Mouse (Mus musculus): ENCODE results near the gene Slc25a34.

DNA sequence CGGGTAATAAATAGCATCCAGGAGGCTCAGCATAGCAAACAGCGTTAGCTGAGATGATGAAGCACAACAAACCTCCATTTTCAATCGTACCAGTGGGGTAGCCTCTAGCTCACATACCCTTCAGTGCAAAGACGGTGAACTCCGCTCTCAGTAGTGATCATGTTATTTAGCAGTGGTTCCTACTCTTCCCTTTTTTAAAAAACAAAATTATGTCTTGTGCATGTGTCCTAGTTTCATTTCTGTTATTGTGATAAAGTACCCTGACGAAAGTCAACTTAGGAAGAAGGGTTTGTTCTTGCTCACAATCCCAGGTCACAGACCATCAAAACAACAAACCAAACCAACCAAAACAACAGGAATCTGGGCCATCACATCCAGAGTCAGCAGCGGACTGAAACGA lies 22.4 kb upstream of the Slc25a34 start:
- no peak for TF ChIP-seq CTCF (IDR thresholded peaks at IDR 0.05; ENCODE audit: low read depth, low read length)
- TF ChIP-seq POLR2A (IDR thresholded peaks at IDR 0.05; ENCODE audit: insufficient read depth, low read length): no peak
- TF ChIP-seq EP300 (IDR thresholded peaks at IDR 0.05; ENCODE audit: insufficient read depth, low read depth, low read length): no peak
